Mouse (Mus musculus) activated CD4-positive, CD25-positive, alpha-beta regulatory T cell, adult 4 months (primary cell): ENCODE measurements around the gene Amotl1. TPM values are rescaled to one million over a fixed set of nuclear protein-coding genes. Genes with fewer than 3 reads are reported as not detected.
"Not testable (repeated sequence)": the region's sequence is repeated elsewhere in the genome, so short reads cannot be mapped to it uniquely, and the experiment has no call there.

Experiments used
- ATAC-seq: one replicate; pipeline ENCODE4 v1.8.0; 2017
- polyA plus RNA-seq, 2 experiments: library from polyadenylated mRNA; unstranded; fragments of 100-300 nt; shearing (Covaris generic); gene quantifications; one replicate each; pipeline ENCODE4 v1.2.1; 2017

Amotl1 gene
- polyA plus RNA-seq, 2 experiments from 2014 or later, result 0.32 to 0.57 TPM

DNA sequence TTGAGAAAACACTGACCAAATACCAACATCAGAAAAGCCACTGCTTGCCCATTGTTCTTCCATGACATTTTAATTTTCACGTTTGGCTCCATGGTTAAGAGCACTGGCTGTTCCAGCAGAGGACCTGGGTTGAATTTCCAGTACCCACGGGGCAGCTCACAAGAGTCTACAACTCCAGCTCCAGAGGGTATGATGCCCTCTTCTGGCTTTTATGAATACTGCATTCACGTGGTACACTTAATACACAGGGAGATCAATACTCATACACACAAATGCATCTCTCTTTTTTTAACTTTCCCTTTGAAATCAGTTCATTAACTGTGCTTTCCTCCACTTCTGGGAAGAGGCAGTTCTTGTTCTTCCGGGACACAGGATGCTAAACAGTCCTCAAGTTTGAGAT, 41.4 kb downstream of the Amotl1 start:
- ATAC-seq, result no peak

- no peak for ATAC-seq
Observed at GRCm38 (mm10) chr9:14599799-14600198, 45.1 kb downstream of the Amotl1 start.

GRCm38 (mm10) chr9:14598157-14598556, 46.7 kb downstream of the Amotl1 start:
- ATAC-seq, result no peak

GRCm38 (mm10) chr9:14597429-14597828, 47.4 kb downstream of the Amotl1 start:
- ATAC-seq, result no peak

DNA sequence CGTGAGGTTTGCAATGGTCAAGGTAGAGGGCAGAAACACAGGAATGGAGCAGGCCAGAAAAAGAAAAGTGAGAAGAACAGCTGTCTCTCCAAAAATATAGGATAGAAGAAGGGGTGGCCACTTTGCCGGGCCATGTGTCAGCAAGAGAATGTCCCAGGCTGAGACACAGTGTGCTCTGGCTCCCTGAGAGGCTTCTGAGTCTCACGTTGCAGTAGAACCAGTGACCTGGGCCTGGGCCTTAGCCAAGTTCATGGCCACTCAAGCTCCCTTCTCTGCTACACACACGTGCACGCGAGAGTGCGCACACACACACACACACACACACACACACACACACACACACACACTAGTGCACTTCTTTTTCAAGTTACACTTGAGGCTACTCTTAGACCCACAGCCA, 48.0 kb downstream of the Amotl1 start:
- no peak for ATAC-seq

DNA sequence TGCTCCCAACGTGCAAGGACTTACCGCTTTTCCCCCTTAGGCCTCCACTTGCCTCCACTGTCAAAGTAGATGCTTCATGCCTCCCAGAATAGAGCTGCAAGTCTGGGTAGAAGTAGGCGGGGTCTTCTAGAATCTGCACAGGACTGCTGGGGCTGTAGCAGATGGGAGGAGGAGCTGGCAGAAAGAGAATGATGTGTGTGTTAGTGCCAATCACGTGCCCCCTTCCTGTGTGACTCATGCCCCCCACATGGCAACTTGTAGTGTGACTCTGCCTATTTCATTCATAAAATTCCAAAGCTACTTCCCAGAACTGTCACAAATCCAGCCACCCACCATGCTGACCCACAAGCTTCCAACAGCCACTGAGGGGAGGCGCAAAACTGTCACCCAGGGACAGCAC, 48.4 kb downstream of the Amotl1 start:
- no peak for ATAC-seq

DNA sequence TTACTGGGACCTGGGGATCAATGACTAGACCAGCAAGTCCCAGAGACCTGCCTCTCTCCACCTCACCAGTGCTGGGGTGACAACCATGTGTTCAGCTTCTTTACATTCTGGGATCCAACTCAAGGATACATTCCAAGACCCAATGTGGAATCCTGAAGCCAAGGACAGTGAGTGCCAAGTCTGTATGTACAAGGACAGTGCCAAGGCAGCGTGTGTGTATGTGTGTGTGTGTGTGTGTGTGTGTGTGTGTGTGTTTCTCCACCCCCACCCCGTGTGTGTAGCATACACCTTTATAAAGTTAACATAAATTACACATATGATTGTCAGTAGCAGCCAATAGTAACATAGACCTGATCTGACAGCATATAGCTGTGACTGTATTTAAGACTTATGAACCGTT, 49.0 kb downstream of the Amotl1 start:
- no peak for ATAC-seq

- no peak for ATAC-seq
Observed at GRCm38 (mm10) chr9:14593880-14594279, 51.0 kb downstream of the Amotl1 start.

DNA sequence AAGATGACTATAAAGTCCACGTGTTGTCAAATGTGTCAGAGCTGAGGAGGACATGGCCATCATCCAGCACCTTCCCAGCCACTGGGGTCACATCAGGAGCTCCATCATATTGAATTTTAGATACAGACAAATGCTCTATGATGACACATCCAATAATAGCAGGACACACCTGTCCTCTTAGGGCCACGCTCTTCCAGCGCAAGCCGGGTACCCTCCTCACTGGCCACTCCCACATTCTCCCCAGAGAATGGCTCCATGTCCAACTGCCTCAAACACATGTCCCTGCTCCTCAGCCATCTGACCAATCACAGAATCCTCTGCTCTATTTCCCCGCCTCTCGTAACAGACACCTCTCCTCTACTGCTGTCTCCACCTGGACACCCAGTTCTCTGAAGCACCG, 54.2 kb downstream of the Amotl1 start:
- no peak for ATAC-seq

- no peak for ATAC-seq
Observed at GRCm38 (mm10) chr9:14588690-14589089, 56.2 kb downstream of the Amotl1 start.

DNA sequence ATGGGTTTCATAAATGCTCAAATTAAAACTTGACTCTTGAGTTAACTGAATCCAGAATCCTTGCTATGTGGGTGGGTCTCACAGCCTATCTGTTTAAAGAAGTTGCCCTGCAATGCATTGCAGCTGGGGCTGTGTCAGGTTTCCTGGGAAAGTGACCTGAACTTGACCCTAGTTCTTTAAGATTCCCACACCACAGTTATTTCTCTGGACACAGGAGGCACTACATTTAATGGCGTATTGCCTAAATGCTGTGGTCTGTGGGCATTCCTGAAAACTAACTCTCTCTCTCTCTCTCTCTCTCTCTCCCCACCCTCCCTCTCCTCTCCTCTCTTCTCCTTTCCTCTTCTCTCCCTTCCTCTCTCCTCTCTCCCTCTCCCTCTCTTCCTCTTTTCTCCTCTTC, 59.2 kb downstream of the Amotl1 start:
- ATAC-seq, result no peak

- ATAC-seq, result no peak
Observed at GRCm38 (mm10) chr9:14578960-14579359, 65.9 kb downstream of the Amotl1 start.

DNA sequence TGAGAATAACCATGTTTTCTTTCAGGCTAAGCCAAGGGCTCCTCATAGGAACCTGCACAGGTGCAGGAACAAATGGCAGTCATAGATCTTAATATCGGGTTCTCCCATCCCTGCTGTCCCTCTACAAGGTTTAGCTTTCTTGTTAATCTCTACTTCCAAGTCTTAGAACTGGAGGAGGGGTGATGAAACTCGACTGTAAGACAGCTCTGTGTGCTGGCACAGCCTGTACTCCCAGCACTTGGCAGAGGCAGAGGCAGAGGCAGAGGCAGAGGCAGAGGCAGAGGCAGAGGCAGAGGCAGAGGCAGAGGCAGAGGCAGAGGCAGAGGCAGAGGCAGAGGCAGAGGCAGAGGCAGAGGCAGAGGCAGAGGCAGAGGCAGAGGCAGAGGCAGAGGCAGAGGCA, 68.5 kb downstream of the Amotl1 start:
- not testable (repeated sequence) for ATAC-seq

DNA sequence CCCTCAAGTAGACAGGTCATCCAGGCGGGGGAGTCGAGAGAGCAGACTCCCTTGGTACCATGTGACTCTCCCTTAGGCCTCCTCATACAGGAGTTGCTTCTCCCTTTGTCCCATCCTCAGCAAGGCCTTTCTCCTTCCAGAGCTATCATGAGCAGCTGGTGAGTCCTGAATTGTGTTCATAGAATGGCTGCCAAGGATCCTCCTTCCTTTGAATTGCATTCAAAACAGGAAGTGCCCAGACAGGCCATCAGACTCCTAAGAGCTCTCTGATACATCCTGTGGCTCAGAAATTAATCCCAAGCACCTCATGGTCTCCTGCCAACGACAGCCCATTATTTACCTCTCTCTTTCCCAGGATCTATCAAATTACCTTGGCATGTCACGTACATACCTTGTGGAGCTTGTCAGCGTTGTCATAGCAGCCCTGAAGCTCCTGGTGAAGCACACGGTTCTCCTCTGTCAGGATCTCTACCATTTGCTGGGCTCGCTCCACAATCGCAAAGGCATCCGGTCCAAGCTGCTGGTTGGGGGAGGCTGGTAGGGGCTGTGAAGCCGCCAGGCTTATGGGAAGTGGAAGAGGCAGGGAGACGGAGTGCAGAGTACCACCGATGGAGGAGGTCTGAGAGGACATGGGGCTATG, 70.0 kb downstream of the Amotl1 start:
- ATAC-seq, result no peak

GRCm38 (mm10) chr9:14569175-14569975, 75.5 kb downstream of the Amotl1 start:
- ATAC-seq, result no peak

DNA sequence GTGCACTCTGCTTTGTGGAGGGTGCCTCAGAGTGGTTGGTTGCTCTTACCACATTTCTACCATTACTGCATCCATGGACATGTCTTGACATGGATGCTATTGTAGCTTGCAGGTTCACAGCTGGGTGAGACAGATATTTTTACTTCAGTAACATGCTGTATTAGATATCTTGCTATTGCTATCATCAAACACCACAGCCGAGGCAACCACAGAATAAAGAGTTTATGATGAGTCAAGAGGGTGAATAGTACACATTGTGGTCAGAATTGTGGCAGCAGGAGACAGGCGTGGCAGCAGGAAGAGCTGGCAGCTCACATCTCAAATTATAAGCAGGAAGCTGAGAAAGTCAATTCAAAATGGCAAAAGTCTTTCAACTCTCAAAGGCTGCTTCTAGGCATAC, 76.4 kb downstream of the Amotl1 start:
- ATAC-seq, result peak; percentile 76

DNA sequence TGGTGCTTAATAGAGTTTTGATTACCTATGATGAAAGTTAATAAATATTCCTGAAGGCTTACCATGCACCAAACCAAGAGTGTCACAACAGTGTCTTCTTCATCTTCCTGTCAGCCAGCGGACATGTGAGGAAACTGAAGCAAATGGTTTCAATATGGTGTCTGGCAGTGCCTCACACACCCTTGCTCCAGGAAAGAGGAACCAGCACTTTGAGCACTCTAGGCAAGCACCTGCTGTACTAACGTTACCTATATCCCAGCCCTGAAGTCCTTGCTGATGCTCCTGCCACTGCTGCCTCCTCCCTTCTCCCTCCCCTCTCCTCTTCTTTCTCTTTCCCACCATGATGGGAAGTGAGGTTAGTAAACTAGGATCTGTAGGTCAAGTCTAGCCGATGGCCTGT, 80.4 kb downstream of the Amotl1 start:
- ATAC-seq, result no peak

- ATAC-seq, result no peak
Observed at GRCm38 (mm10) chr9:14563351-14563750, 81.5 kb downstream of the Amotl1 start.

GRCm38 (mm10) chr9:14560545-14560944, 84.3 kb downstream of the Amotl1 start:
- no peak for ATAC-seq

- ATAC-seq, result no peak
Observed at GRCm38 (mm10) chr9:14559996-14560395, 84.9 kb downstream of the Amotl1 start.

DNA sequence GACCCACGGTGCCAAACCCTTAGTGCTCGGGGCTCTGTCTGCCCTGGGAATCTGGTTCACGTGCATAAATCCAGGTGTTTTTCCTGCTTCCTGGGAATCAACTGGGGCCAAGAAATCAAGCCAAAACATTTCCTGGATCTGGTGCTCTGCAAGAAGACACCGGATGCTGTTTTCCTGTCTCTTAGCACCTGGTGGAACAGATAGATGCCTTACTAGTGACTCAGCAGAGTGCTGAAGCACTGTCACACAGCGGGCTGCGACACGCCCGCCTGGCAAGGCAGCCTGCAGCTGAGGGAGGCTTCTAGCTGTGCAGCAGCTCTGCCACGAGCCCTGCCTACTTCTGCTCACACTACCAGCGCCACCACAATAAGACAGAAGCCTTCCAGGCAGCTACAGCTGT, 85.4 kb downstream of the Amotl1 start:
- ATAC-seq, result no peak

GRCm38 (mm10) chr9:14558332-14558731, 86.5 kb downstream of the Amotl1 start:
- ATAC-seq, result no peak

GRCm38 (mm10) chr9:14548366-14548761, 96.5 kb downstream of the Amotl1 start:
- ATAC-seq, result no peak

DNA sequence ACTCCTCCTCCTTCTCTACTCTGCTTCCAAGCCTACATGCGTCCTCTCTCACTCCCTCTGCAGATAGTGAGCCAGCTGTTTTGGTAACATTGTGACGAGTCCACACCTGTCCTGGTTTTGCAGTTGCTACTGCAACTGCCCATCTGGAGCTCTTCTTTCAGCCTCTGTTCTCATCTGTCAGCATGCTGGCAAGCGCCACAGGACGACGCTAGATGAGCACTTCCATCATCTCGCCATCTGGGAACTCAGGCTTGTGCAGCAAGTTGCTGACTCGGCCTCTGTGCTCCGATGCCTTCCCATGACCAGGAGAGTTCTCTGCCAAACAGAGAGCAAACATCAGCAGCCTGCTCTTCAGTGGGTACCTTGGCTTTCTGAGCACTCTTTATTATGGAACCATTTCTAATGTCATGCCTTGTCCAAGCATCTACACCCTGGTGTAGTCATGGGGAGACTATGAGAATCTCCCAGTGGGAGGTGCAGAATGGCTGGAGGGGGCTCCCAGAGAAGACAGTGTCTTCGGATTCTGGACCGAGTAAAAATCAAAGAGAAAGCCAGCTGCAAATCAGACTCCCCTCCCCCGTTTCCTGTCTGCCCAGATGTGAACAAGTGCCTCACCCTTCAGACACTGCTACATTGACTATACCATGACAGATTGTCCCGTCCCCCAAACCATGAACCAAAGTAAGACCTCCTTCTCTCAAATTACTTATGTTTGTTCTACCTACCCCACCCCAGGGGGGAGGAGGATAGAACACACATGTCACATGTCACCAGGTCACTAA, 97.1 kb downstream of the Amotl1 start:
- no peak for ATAC-seq
